Mouse (Mus musculus): ENCODE measurements around the gene Taf4.

The Taf4 gene

GRCm38 (mm10) chr2:179976628-179977343, at the start of gene Taf4:
Gene Taf4 (minus strand): TSS chr2:179976646.
- H3K27me3 ChIP-seq (ENCODE audit: insufficient read depth, low read length) = peaks cover 8% of the 10 kb centered on the region
- H3K4me3 ChIP-seq (replicated peaks; ENCODE audit: low read length) = peak within 1 kb of the TSS; percentile 92
- no peaks in the 10 kb centered on the region for H3K9me3 ChIP-seq (ENCODE audit: low read length)
- peaks cover 56% of the 10 kb centered on the region for H3K4me1 ChIP-seq (replicated peaks; ENCODE audit: low read depth, low read length)
- no peak for TF ChIP-seq NANOG (IDR thresholded peaks at IDR 0.05; ENCODE audit: borderline replicate concordance, low read length)
- TF ChIP-seq POU5F1 (IDR thresholded peaks at IDR 0.05; ENCODE audit: borderline replicate concordance, low read length) = no peak
- no peak for TF ChIP-seq CTCF (conservative IDR thresholded peaks at IDR 0.05; ENCODE audit: low read length)
- H3K36me3 ChIP-seq (ENCODE audit: insufficient read depth, low read length) = peaks cover 15% of the 10 kb centered on the region

- Histone ChIP-seq H3K4me1 (replicated peaks; ENCODE audit: low read depth, low read length) (peaks cover 52% of the 10 kb centered on the region), H3K9me3 (ENCODE audit: low read length) (no peaks in the 10 kb centered on the region), H3K36me3 (ENCODE audit: insufficient read depth, low read length) (peaks cover 48% of the 10 kb centered on the region), H3K4me3 (replicated peaks; ENCODE audit: low read length) (peak overlapping the region; percentile 97), H3K27me3 (ENCODE audit: insufficient read depth, low read length) (peaks cover 30% of the 10 kb centered on the region)
- TF ChIP-seq POU5F1 (IDR thresholded peaks at IDR 0.05; ENCODE audit: borderline replicate concordance, low read length) (no peak), CTCF (conservative IDR thresholded peaks at IDR 0.05; ENCODE audit: low read length) (no peak), NANOG (IDR thresholded peaks at IDR 0.05; ENCODE audit: borderline replicate concordance, low read length) (no peak)
Measured at GRCm38 (mm10) chr2:180025861-180026200, 49.4 kb upstream of the Taf4 start.

GRCm38 (mm10) chr2:180025135-180025860, 48.9 kb upstream of the Taf4 start:
- H3K4me3 ChIP-seq (replicated peaks; ENCODE audit: low read length) = peak overlapping the region; percentile 97
- peaks cover 48% of the 10 kb centered on the region for H3K4me1 ChIP-seq (replicated peaks; ENCODE audit: low read depth, low read length)
- TF ChIP-seq NANOG (IDR thresholded peaks at IDR 0.05; ENCODE audit: borderline replicate concordance, low read length) (no peak), POU5F1 (IDR thresholded peaks at IDR 0.05; ENCODE audit: borderline replicate concordance, low read length) (no peak), CTCF (conservative IDR thresholded peaks at IDR 0.05; ENCODE audit: low read length) (no peak)
- peaks cover 36% of the 10 kb centered on the region for H3K27me3 ChIP-seq (ENCODE audit: insufficient read depth, low read length)
- no peaks in the 10 kb centered on the region for H3K9me3 ChIP-seq (ENCODE audit: low read length)
- H3K36me3 ChIP-seq (ENCODE audit: insufficient read depth, low read length) = peaks cover 43% of the 10 kb centered on the region

- peaks cover 48% of the 10 kb centered on the region for H3K4me1 ChIP-seq (replicated peaks; ENCODE audit: low read depth, low read length)
- TF ChIP-seq CTCF (conservative IDR thresholded peaks at IDR 0.05; ENCODE audit: low read length) (no peak), POU5F1 (IDR thresholded peaks at IDR 0.05; ENCODE audit: borderline replicate concordance, low read length) (no peak), NANOG (IDR thresholded peaks at IDR 0.05; ENCODE audit: borderline replicate concordance, low read length) (no peak)
- no peaks in the 10 kb centered on the region for H3K9me3 ChIP-seq (ENCODE audit: low read length)
- H3K27me3 ChIP-seq (ENCODE audit: insufficient read depth, low read length) = peaks cover 43% of the 10 kb centered on the region
- peaks cover 36% of the 10 kb centered on the region for H3K36me3 ChIP-seq (ENCODE audit: insufficient read depth, low read length)
- H3K4me3 ChIP-seq (replicated peaks; ENCODE audit: low read length) = peak within 1 kb of the TSS; percentile 97
Measured at GRCm38 (mm10) chr2:180024401-180025098, 48.1 kb upstream of the Taf4 start, which contains the start of gene Lsm14b. Gene Lsm14b (plus strand): TSS chr2:180024987.

- no peak for TF ChIP-seq NANOG (IDR thresholded peaks at IDR 0.05; ENCODE audit: borderline replicate concordance, low read length)
- no peak for TF ChIP-seq POU5F1 (IDR thresholded peaks at IDR 0.05; ENCODE audit: borderline replicate concordance, low read length)
- no peak for TF ChIP-seq CTCF (conservative IDR thresholded peaks at IDR 0.05; ENCODE audit: low read length)
- Histone ChIP-seq H3K9me3 (ENCODE audit: low read length) (no peaks in the 10 kb centered on the region), H3K4me1 (replicated peaks; ENCODE audit: low read depth, low read length) (peaks cover 49% of the 10 kb centered on the region), H3K36me3 (ENCODE audit: insufficient read depth, low read length) (peaks cover 18% of the 10 kb centered on the region), H3K27me3 (ENCODE audit: insufficient read depth, low read length) (peaks cover 61% of the 10 kb centered on the region), H3K4me3 (replicated peaks; ENCODE audit: low read length) (no peak overlapping the region)
Measured at GRCm38 (mm10) chr2:180022751-180023150, 46.3 kb upstream of the Taf4 start.

- peaks cover 42% of the 10 kb centered on the region for H3K4me1 ChIP-seq (replicated peaks; ENCODE audit: low read depth, low read length)
- H3K36me3 ChIP-seq (ENCODE audit: insufficient read depth, low read length) = no peaks in the 10 kb centered on the region
- H3K4me3 ChIP-seq (replicated peaks; ENCODE audit: low read length) = no peak overlapping the region
- TF ChIP-seq POU5F1 (IDR thresholded peaks at IDR 0.05; ENCODE audit: borderline replicate concordance, low read length) (no peak), CTCF (conservative IDR thresholded peaks at IDR 0.05; ENCODE audit: low read length) (no peak), NANOG (IDR thresholded peaks at IDR 0.05; ENCODE audit: borderline replicate concordance, low read length) (no peak)
- H3K27me3 ChIP-seq (ENCODE audit: insufficient read depth, low read length) = peaks cover 61% of the 10 kb centered on the region
- H3K9me3 ChIP-seq (ENCODE audit: low read length) = no peaks in the 10 kb centered on the region
Measured at GRCm38 (mm10) chr2:180020919-180021318, 44.5 kb upstream of the Taf4 start.

GRCm38 (mm10) chr2:180020091-180020661, 43.7 kb upstream of the Taf4 start:
- peaks cover 69% of the 10 kb centered on the region for H3K27me3 ChIP-seq (ENCODE audit: insufficient read depth, low read length)
- no peaks in the 10 kb centered on the region for H3K9me3 ChIP-seq (ENCODE audit: low read length)
- no peak for TF ChIP-seq CTCF (conservative IDR thresholded peaks at IDR 0.05; ENCODE audit: low read length)
- TF ChIP-seq POU5F1 (IDR thresholded peaks at IDR 0.05; ENCODE audit: borderline replicate concordance, low read length) = no peak
- no peak for TF ChIP-seq NANOG (IDR thresholded peaks at IDR 0.05; ENCODE audit: borderline replicate concordance, low read length)
- H3K4me1 ChIP-seq (replicated peaks; ENCODE audit: low read depth, low read length) = peaks cover 44% of the 10 kb centered on the region
- H3K4me3 ChIP-seq (replicated peaks; ENCODE audit: low read length) = no peak overlapping the region
- no peaks in the 10 kb centered on the region for H3K36me3 ChIP-seq (ENCODE audit: insufficient read depth, low read length)

GRCm38 (mm10) chr2:180018573-180018972, 42.1 kb upstream of the Taf4 start:
- TF ChIP-seq NANOG (IDR thresholded peaks at IDR 0.05; ENCODE audit: borderline replicate concordance, low read length) (no peak), POU5F1 (IDR thresholded peaks at IDR 0.05; ENCODE audit: borderline replicate concordance, low read length) (no peak), CTCF (conservative IDR thresholded peaks at IDR 0.05; ENCODE audit: low read length) (no peak)
- Histone ChIP-seq H3K4me1 (replicated peaks; ENCODE audit: low read depth, low read length) (peaks cover 48% of the 10 kb centered on the region), H3K9me3 (ENCODE audit: low read length) (no peaks in the 10 kb centered on the region), H3K4me3 (replicated peaks; ENCODE audit: low read length) (no peak overlapping the region), H3K27me3 (ENCODE audit: insufficient read depth, low read length) (peaks cover 67% of the 10 kb centered on the region), H3K36me3 (ENCODE audit: insufficient read depth, low read length) (no peaks in the 10 kb centered on the region)
